Mouse (Mus musculus) neural tube, embryonic 14.5 days (tissue): Measurements from ENCODE around the gene Abr. TPM values are rescaled to one million over a fixed set of nuclear protein-coding genes. Genes with fewer than 3 reads are reported as not detected.

Experiments used
- ATAC-seq: fragments of 200-750 bp; cut with Nextera tagmentation; 2 replicates; pipeline ENCODE4 v1.8.0; 2017; ENCODE audit warnings: low read depth, mild to moderate bottlenecking, moderate TSS enrichment, moderate library complexity
- H3K27ac ChIP-seq: fragments of 300-500 bp; sonication (generic); 2 replicates; pipeline ENCODE4 v1.5.1; 2014; ENCODE audit warnings: low read depth, mild to moderate bottlenecking, control low read depth, low read length, moderate library complexity, mixed read lengths
- H3K27me3 ChIP-seq: fragments of 300-500 bp; sonication (generic); 2 replicates; pipeline ENCODE4 v1.6.1; 2014; ENCODE audit warnings: low read length; ENCODE audit not compliant: control insufficient read depth, insufficient read depth
- H3K36me3 ChIP-seq: fragments of 300-500 bp; sonication (generic); 2 replicates; pipeline ENCODE4 v1.6.1; 2014; ENCODE audit warnings: low read length, mixed read lengths; ENCODE audit not compliant: control insufficient read depth, insufficient read depth
- H3K4me1 ChIP-seq: fragments of 300-500 bp; sonication (generic); 2 replicates; pipeline ENCODE4 v1.6.1; 2014; ENCODE audit warnings: low read length; ENCODE audit not compliant: control insufficient read depth, insufficient read depth
- H3K4me2 ChIP-seq: fragments of 300-500 bp; sonication (generic); 2 replicates; pipeline ENCODE4 v1.6.1; 2014; ENCODE audit warnings: mild to moderate bottlenecking, low read depth, low read length, control low read depth
- H3K4me3 ChIP-seq: fragments of 300-500 bp; sonication (generic); 2 replicates; pipeline ENCODE4 v1.5.1; 2014; ENCODE audit warnings: low read depth, low read length, control low read depth, mixed read lengths
- H3K9ac ChIP-seq: fragments of 300-500 bp; sonication (generic); replicated peaks from 2 replicates; pipeline ENCODE4 v1.6.1; 2014; ENCODE audit warnings: low read depth, mild to moderate bottlenecking, control low read depth, low read length, mixed read lengths
- H3K9me3 ChIP-seq: fragments of 300-500 bp; sonication (generic); 2 replicates; pipeline ENCODE4 v1.6.1; 2016; ENCODE audit warnings: low read length; ENCODE audit not compliant: control insufficient read depth
- WGBS: fragments of 180-500 bp; shearing (Covaris S2); extraction: QIAGEN DNeasy Blood & Tissue Kit; methylation state at CpG from one replicate; pipeline ENCODE4 v1.1.7; 2014; 5-methylcytosine and 5-hydroxymethylcytosine counted together
- polyA plus RNA-seq: library from polyadenylated mRNA; unstranded; fragments of >200 nt; fragmentation: Nextera tagmentation; extraction: Ambion mirVana; gene quantifications from 2 replicates; pipeline ENCODE4 v1.2.1, GENCODE M21; 2014

The Abr gene
- polyA plus RNA-seq, 1 experiment from 2014 or later: 99.2 TPM

GRCm38 (mm10) chr11:76562584-76562983 is 59.5 kb downstream of the Abr start:
- Histone ChIP-seq H3K36me3 (no peaks in the 10 kb centered on the region), H3K4me3 (no peak overlapping the region), H3K27ac (no peak overlapping the region), H3K9ac (no peak overlapping the region), H3K9me3 (no peaks in the 10 kb centered on the region), H3K4me2 (no peak overlapping the region), H3K27me3 (no peaks in the 10 kb centered on the region), H3K4me1 (peaks cover 6% of the 10 kb centered on the region)
- ATAC-seq: no peak
- WGBS: 24% methylated on average over 3 of the region's 3 CpGs

- 29% methylated on average over 4 of the region's 4 CpGs for WGBS
- Histone ChIP-seq H3K36me3 (no peaks in the 10 kb centered on the region), H3K27me3 (no peaks in the 10 kb centered on the region), H3K4me1 (peaks cover 6% of the 10 kb centered on the region), H3K4me3 (no peak overlapping the region), H3K9ac (no peak overlapping the region), H3K27ac (no peak overlapping the region), H3K4me2 (no peak overlapping the region), H3K9me3 (no peaks in the 10 kb centered on the region)
- no peak for ATAC-seq
Observed at GRCm38 (mm10) chr11:76562165-76562564, 59.9 kb downstream of the Abr start.

GRCm38 (mm10) chr11:76557837-76558236 is 64.3 kb downstream of the Abr start:
- 0 out of 2 replicates have a peak, but pooled peaks have one; percentile 31 for ATAC-seq
- WGBS: 34% methylated on average over 4 of the region's 4 CpGs
- no peaks in the 10 kb centered on the region for H3K27me3 ChIP-seq

GRCm38 (mm10) chr11:76548153-76548721 is 73.9 kb downstream of the Abr start:
- no peak overlapping the region for H3K9ac ChIP-seq
- ATAC-seq: no peak
- no peaks in the 10 kb centered on the region for H3K9me3 ChIP-seq
- H3K36me3 ChIP-seq: no peaks in the 10 kb centered on the region
- no peak overlapping the region for H3K4me2 ChIP-seq
- no peaks in the 10 kb centered on the region for H3K27me3 ChIP-seq
- H3K4me1 ChIP-seq: no peaks in the 10 kb centered on the region
- no peak overlapping the region for H3K27ac ChIP-seq
- no peak overlapping the region for H3K4me3 ChIP-seq
- 78% methylated on average over 4 of the region's 4 CpGs for WGBS

More at GRCm38 (mm10) chr11:76557837-76558236, 64.3 kb downstream of the Abr start:
- H3K9me3 ChIP-seq: no peaks in the 10 kb centered on the region
- H3K4me2 ChIP-seq: no peak overlapping the region
- H3K4me3 ChIP-seq: no peak overlapping the region
- H3K4me1 ChIP-seq: no peaks in the 10 kb centered on the region
- no peak overlapping the region for H3K9ac ChIP-seq
- no peaks in the 10 kb centered on the region for H3K36me3 ChIP-seq
- no peak overlapping the region for H3K27ac ChIP-seq

GRCm38 (mm10) chr11:76547420-76547819 is 74.7 kb downstream of the Abr start:
- no peak overlapping the region for H3K4me3 ChIP-seq
- H3K9me3 ChIP-seq: no peaks in the 10 kb centered on the region
- H3K4me2 ChIP-seq: no peak overlapping the region
- ATAC-seq: no peak
- H3K36me3 ChIP-seq: no peaks in the 10 kb centered on the region
- H3K27ac ChIP-seq: no peak overlapping the region
- 54% methylated on average over 5 of the region's 5 CpGs for WGBS
- H3K4me1 ChIP-seq: no peaks in the 10 kb centered on the region
- H3K9ac ChIP-seq: no peak overlapping the region
- H3K27me3 ChIP-seq: no peaks in the 10 kb centered on the region

DNA sequence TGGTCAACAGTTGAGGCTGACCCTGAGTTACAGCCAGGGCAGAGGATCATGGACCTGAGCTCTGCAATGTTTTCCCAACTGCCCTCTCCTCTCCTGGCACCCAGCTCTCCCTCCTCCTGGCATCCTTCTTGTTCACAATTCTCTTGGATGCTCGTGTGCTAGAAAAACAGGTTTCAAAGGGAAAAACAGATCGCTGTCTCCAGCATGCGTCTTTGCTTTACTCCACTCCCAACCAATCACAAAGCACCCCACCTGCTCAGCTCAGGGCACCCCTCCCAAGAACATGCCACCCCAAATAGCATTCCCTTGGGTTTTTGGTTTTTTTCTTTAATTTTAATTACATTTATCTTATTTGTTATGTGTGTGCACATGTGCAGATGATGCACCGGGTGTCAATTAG is 75.7 kb downstream of the Abr start:
- no peak overlapping the region for H3K4me2 ChIP-seq
- no peaks in the 10 kb centered on the region for H3K4me1 ChIP-seq
- WGBS: 78% methylated on average over 4 of the region's 4 CpGs
- no peaks in the 10 kb centered on the region for H3K9me3 ChIP-seq
- ATAC-seq: no peak
- H3K27ac ChIP-seq: no peak overlapping the region
- no peaks in the 10 kb centered on the region for H3K36me3 ChIP-seq
- H3K27me3 ChIP-seq: no peaks in the 10 kb centered on the region
- H3K9ac ChIP-seq: no peak overlapping the region
- no peak overlapping the region for H3K4me3 ChIP-seq

DNA sequence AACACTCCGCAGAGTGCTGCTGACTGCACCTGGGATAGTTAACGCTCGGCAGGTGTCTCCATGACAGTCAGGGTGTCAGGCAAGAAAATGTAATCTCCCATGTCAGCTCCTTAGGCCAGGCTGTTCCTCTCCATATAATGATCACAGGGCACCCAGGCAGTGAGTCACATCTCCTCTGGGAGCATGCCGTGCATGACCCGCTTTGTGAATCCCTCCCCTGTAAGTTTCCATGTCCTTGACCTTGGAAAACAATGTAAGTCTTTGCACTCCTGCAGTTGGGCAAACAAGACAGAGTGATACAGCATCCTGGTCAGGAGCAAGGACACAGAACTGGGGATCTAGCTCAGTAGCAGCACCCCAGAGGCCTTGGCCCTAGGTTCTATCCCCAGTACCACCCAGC is 78.8 kb downstream of the Abr start:
- H3K36me3 ChIP-seq: no peaks in the 10 kb centered on the region
- H3K4me1 ChIP-seq: no peaks in the 10 kb centered on the region
- no peak overlapping the region for H3K4me3 ChIP-seq
- H3K27me3 ChIP-seq: no peaks in the 10 kb centered on the region
- WGBS: 79% methylated on average over 5 of the region's 5 CpGs
- no peaks in the 10 kb centered on the region for H3K9me3 ChIP-seq
- no peak overlapping the region for H3K9ac ChIP-seq
- no peak overlapping the region for H3K27ac ChIP-seq
- no peak for ATAC-seq
- no peak overlapping the region for H3K4me2 ChIP-seq

DNA sequence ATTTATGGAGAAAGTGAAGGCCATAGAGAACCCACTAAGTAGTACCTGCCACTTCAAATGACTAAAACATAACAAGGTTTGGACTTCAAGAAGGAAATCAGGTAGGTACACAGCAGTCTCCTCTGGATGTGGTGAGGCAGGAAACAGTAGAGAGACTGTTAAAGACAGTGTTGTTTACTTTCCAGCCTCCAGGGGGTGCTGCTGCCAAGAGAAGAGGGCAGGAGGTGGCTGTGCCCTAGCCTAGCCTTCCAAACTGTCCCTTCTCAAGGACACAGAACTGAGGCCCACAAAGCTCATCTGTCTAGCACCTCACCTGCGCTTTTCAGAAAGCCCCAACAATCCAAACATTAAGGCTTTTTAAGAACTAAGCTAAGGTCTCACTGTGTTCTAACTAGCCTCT is 81.1 kb downstream of the Abr start:
- Histone ChIP-seq H3K4me1 (no peaks in the 10 kb centered on the region), H3K4me3 (no peak overlapping the region), H3K27me3 (no peaks in the 10 kb centered on the region), H3K36me3 (no peaks in the 10 kb centered on the region), H3K9ac (no peak overlapping the region), H3K27ac (no peak overlapping the region), H3K4me2 (no peak overlapping the region), H3K9me3 (no peaks in the 10 kb centered on the region)
- 56% methylated on average over 1 of the region's 1 CpGs for WGBS
- ATAC-seq: no peak

DNA sequence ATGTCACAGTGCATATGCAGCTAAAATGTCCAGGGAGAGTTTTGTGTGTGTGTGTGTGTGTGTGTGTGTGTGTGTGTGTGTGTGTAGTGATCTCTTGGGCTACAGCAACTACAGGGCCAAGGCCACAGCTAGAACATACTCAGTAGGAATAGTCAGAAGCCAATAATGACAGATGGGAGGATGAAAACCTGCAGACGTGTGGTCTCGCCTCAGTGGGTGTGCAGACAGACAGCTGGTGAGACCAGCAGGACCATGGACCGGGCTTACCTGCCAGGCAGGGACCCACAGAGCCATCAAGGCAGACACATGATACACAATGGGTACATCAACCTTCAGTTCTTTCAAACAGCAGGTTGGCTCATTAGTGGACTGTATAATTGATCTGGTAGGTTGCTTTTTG is 84.7 kb downstream of the Abr start:
- Histone ChIP-seq H3K27me3 (no peaks in the 10 kb centered on the region), H3K4me2 (no peak overlapping the region), H3K4me1 (no peaks in the 10 kb centered on the region), H3K4me3 (no peak overlapping the region), H3K36me3 (no peaks in the 10 kb centered on the region), H3K9me3 (no peaks in the 10 kb centered on the region), H3K27ac (no peak overlapping the region), H3K9ac (no peak overlapping the region)
- no peak for ATAC-seq
- 74% methylated on average over 3 of the region's 3 CpGs for WGBS
